8 mouse cellular contexts compared by ENCODE assay signal in genomic region chr11:101070189-101070527, GRCm38 (mm10). TPM values are rescaled to one million over a fixed set of nuclear protein-coding genes. Genes with fewer than 3 reads are reported as not detected.
DNase-seq lines count a peak whose midpoint lies in the region; ATAC-seq and TF ChIP-seq lines count a peak whose summit lies in the region.

No protein-coding gene starts in this region.

- no peaks in the 10 kb centered on the region for H3K9me3 ChIP-seq in heart, postnatal 0 days (replicated peaks; ENCODE audit: control insufficient read depth, low read length)
- H3K9me3 ChIP-seq in hindbrain, embryonic 14.5 days (ENCODE audit: control insufficient read depth, low read length): no peaks in the 10 kb centered on the region
- H3K9me3 ChIP-seq in midbrain, embryonic 12.5 days: no peaks in the 10 kb centered on the region

- TF ChIP-seq EP300 in heart, postnatal 0 days (IDR thresholded peaks at IDR 0.05; ENCODE audit: low read depth): no peak

- H3K36me3 ChIP-seq in heart, postnatal 0 days (replicated peaks; ENCODE audit: control insufficient read depth, insufficient read depth, low read length): no peaks in the 10 kb centered on the region
- no peaks in the 10 kb centered on the region for H3K36me3 ChIP-seq in hindbrain, embryonic 14.5 days (replicated peaks; ENCODE audit: control insufficient read depth, insufficient read depth)
- no peaks in the 10 kb centered on the region for H3K36me3 ChIP-seq in midbrain, embryonic 12.5 days

- ATAC-seq in heart, postnatal 0 days (ENCODE audit: insufficient read depth, low read depth): peak; percentile 47
- peak; percentile 61; the same call in 1 of the 2 replicates for ATAC-seq in hindbrain, embryonic 14.5 days (ENCODE audit: low FRiP score)
- peak; percentile 65 for ATAC-seq in midbrain, embryonic 12.5 days (ENCODE audit: low FRiP score, low read depth)
- no peak; the same call in 1 of the 2 replicates for ATAC-seq in megakaryocyte progenitor cell, adult 5-6 weeks (replicated peaks; ENCODE audit: poor library complexity)

- intact Hi-C loops in left cerebral cortex, postnatal 4 days (cut with DNase I): no loop called here

- no peak for TF ChIP-seq CTCF in heart, postnatal 0 days (IDR thresholded peaks at IDR 0.05; ENCODE audit: low read depth)
- 0 out of 2 replicates have a peak, but pooled peaks have one; percentile 4 for TF ChIP-seq CTCF in bone marrow, adult 2 months (IDR thresholded peaks at IDR 0.05; ENCODE audit: control insufficient read depth, insufficient read depth, low read length)

- DNase-seq in heart, postnatal 0 days (ENCODE audit: low spot score): no peak
- no peak for DNase-seq in heart, adult 9 months (ENCODE audit: low spot score in 2 of 2)
- no peak for DNase-seq in hindbrain, embryonic 14.5 days (ENCODE audit: low spot score)
- DNase-seq in embryo, embryonic 9.5 days (ENCODE audit: extremely low spot score): no peak
- DNase-seq in left cerebral cortex, postnatal 4 days: no peak

- H3K9ac ChIP-seq in heart, postnatal 0 days (replicated peaks; ENCODE audit: low read depth, low read length): peak overlapping the region; percentile 65
- H3K9ac ChIP-seq in hindbrain, embryonic 14.5 days: peak overlapping the region; percentile 85
- H3K9ac ChIP-seq in midbrain, embryonic 12.5 days (replicated peaks): peak overlapping the region; percentile 80

- no peaks in the 10 kb centered on the region for H3K27me3 ChIP-seq in heart, postnatal 0 days (ENCODE audit: control insufficient read depth, insufficient read depth, low read length)
- H3K27me3 ChIP-seq in hindbrain, embryonic 14.5 days (ENCODE audit: control insufficient read depth, insufficient read depth, low read length): no peaks in the 10 kb centered on the region
- peaks cover 28% of the 10 kb centered on the region for H3K27me3 ChIP-seq in midbrain, embryonic 12.5 days

- TF ChIP-seq POLR2A in bone marrow, adult 2 months (IDR thresholded peaks at IDR 0.05; ENCODE audit: borderline replicate concordance, control insufficient read depth, low read depth, low read length): peak; percentile 12; the same call in 1 of the 2 replicates

- H3K4me2 ChIP-seq in heart, postnatal 0 days (ENCODE audit: low read depth, low read length): peak overlapping the region; percentile 99
- peak overlapping the region; percentile 88 for H3K4me2 ChIP-seq in hindbrain, embryonic 14.5 days (replicated peaks)
- peak overlapping the region; percentile 99 for H3K4me2 ChIP-seq in midbrain, embryonic 12.5 days (replicated peaks)

- under 1% methylated on average over 28 of the region's 36 CpGs for WGBS in heart, postnatal 0 days
- under 1% methylated on average over 36 of the region's 36 CpGs for WGBS in bone marrow, adult 2 months
- WGBS in hindbrain, embryonic 14.5 days: under 1% methylated on average over 36 of the region's 36 CpGs
- WGBS in midbrain, embryonic 12.5 days: under 1% methylated on average over 36 of the region's 36 CpGs

- H3K4me3 ChIP-seq in heart, postnatal 0 days (ENCODE audit: low read depth, low read length): peak overlapping the region; percentile 69
- peak overlapping the region; percentile 92 for H3K4me3 ChIP-seq in bone marrow, adult 2 months (replicated peaks; ENCODE audit: control insufficient read depth, low read depth, low read length)
- H3K4me3 ChIP-seq in hindbrain, embryonic 14.5 days (replicated peaks; ENCODE audit: low read length): peak overlapping the region; percentile 74
- peak overlapping the region; percentile 85 for H3K4me3 ChIP-seq in midbrain, embryonic 12.5 days

- H3K27ac ChIP-seq in heart, postnatal 0 days (ENCODE audit: low read depth): peak overlapping the region; percentile 54
- peak overlapping the region; percentile 65; the same call in 1 of the 2 replicates for H3K27ac ChIP-seq in bone marrow, adult 2 months (ENCODE audit: control insufficient read depth, insufficient read depth, low read depth, low read length, poor library complexity)
- H3K27ac ChIP-seq in hindbrain, embryonic 14.5 days: peak overlapping the region; percentile 72
- 0 out of 2 replicates have a peak overlapping the region, but pooled peaks have one; percentile 20 for H3K27ac ChIP-seq in midbrain, embryonic 12.5 days (replicated peaks)

- H3K4me1 ChIP-seq in heart, postnatal 0 days (ENCODE audit: control insufficient read depth, insufficient read depth): peaks cover 9% of the 10 kb centered on the region
- no peaks in the 10 kb centered on the region for H3K4me1 ChIP-seq in bone marrow, adult 2 months (ENCODE audit: control insufficient read depth, insufficient read depth, low read length)
- H3K4me1 ChIP-seq in hindbrain, embryonic 14.5 days (replicated peaks; ENCODE audit: control insufficient read depth, insufficient read depth, low read length): peaks cover 15% of the 10 kb centered on the region
- H3K4me1 ChIP-seq in midbrain, embryonic 12.5 days: peaks cover 18% of the 10 kb centered on the region

RNA-seq across cellular contexts. Expression of gene Naglu, which starts 0.3 kb away (rescaled TPM):
- 15.8 and 20.2 TPM in 2 replicates for total RNA-seq in heart, postnatal 0 days (2014; rRNA removed; ENCODE audit: low replicate concordance)
- 10.3 and 12.0 TPM in 2 replicates for polyA plus RNA-seq in heart, postnatal 0 days (2015; fragmentation: Nextera tagmentation; extraction: Ambion mirVana)
- polyA plus RNA-seq in bone marrow, adult 2 months (2011; ENCODE audit: insufficient read depth, insufficient read length, low replicate concordance, missing spikeins): 3.4 and 5.6 TPM in 2 replicates
- polyA plus RNA-seq in hindbrain, embryonic 14.5 days (2014; fragmentation: Nextera tagmentation; extraction: Ambion mirVana): 10.2 and 11.3 TPM in 2 replicates
- polyA plus RNA-seq in midbrain, embryonic 12.5 days (2016; fragmentation: Nextera tagmentation; extraction: Ambion mirVana): 10.9 and 11.1 TPM in 2 replicates
- 1 to 10 TPM; 8.3 to 9.6 TPM for total RNA-seq in left cerebral cortex, postnatal 4 days (2021)
- 6.0 and 8.4 TPM in 2 replicates for total RNA-seq in megakaryocyte progenitor cell, adult 5-6 weeks (2015)
- 9.9 and 12.0 TPM in 2 replicates for total RNA-seq in megakaryocyte progenitor cell, adult 5-6 weeks (2017)

RNA-seq across cellular contexts. Expression of gene Hsd17b1, which starts 8.1 kb away (rescaled TPM):
- total RNA-seq in heart, postnatal 0 days (2014; rRNA removed; ENCODE audit: low replicate concordance): not detected in 2 replicates
- 0.08 TPM in 1 of 2 replicates, not detected in the other for polyA plus RNA-seq in heart, postnatal 0 days (2015; fragmentation: Nextera tagmentation; extraction: Ambion mirVana)
- 0.97 and 2.3 TPM in 2 replicates for polyA plus RNA-seq in bone marrow, adult 2 months (2011; ENCODE audit: insufficient read depth, insufficient read length, low replicate concordance, missing spikeins)
- polyA plus RNA-seq in hindbrain, embryonic 14.5 days (2014; fragmentation: Nextera tagmentation; extraction: Ambion mirVana): 0.31 TPM in 1 of 2 replicates, not detected in the other
- 0.22 and 0.31 TPM in 2 replicates for polyA plus RNA-seq in midbrain, embryonic 12.5 days (2016; fragmentation: Nextera tagmentation; extraction: Ambion mirVana)
- total RNA-seq in left cerebral cortex, postnatal 4 days (2021): under 1 TPM; 0.52 to 0.76 TPM
- total RNA-seq in megakaryocyte progenitor cell, adult 5-6 weeks (2015): 6.0 and 9.8 TPM in 2 replicates
- 3.2 and 5.2 TPM in 2 replicates for total RNA-seq in megakaryocyte progenitor cell, adult 5-6 weeks (2017)

RNA-seq across cellular contexts. Expression of gene Coasy, which starts 12.2 kb away (rescaled TPM):
- 44.6 and 64.1 TPM in 2 replicates for total RNA-seq in heart, postnatal 0 days (2014; rRNA removed; ENCODE audit: low replicate concordance)
- 26.8 and 26.9 TPM in 2 replicates for polyA plus RNA-seq in heart, postnatal 0 days (2015; fragmentation: Nextera tagmentation; extraction: Ambion mirVana)
- 11.2 and 25.5 TPM in 2 replicates for polyA plus RNA-seq in bone marrow, adult 2 months (2011; ENCODE audit: insufficient read depth, insufficient read length, low replicate concordance, missing spikeins)
- 37.2 and 45.3 TPM in 2 replicates for polyA plus RNA-seq in hindbrain, embryonic 14.5 days (2014; fragmentation: Nextera tagmentation; extraction: Ambion mirVana)
- polyA plus RNA-seq in midbrain, embryonic 12.5 days (2016; fragmentation: Nextera tagmentation; extraction: Ambion mirVana): 51.7 and 53.9 TPM in 2 replicates
- 10 to 100 TPM; 28.3 to 32.0 TPM for total RNA-seq in left cerebral cortex, postnatal 4 days (2021)
- 19.8 and 28.1 TPM in 2 replicates for total RNA-seq in megakaryocyte progenitor cell, adult 5-6 weeks (2015)
- total RNA-seq in megakaryocyte progenitor cell, adult 5-6 weeks (2017): 28.0 and 31.7 TPM in 2 replicates

RNA-seq across cellular contexts. Expression of gene Mlx, which starts 16.9 kb away (rescaled TPM):
- total RNA-seq in heart, postnatal 0 days (2014; rRNA removed; ENCODE audit: low replicate concordance): 21.8 and 46.6 TPM in 2 replicates
- polyA plus RNA-seq in heart, postnatal 0 days (2015; fragmentation: Nextera tagmentation; extraction: Ambion mirVana): 26.7 and 29.0 TPM in 2 replicates
- 15.3 and 23.6 TPM in 2 replicates for polyA plus RNA-seq in bone marrow, adult 2 months (2011; ENCODE audit: insufficient read depth, insufficient read length, low replicate concordance, missing spikeins)
- polyA plus RNA-seq in hindbrain, embryonic 14.5 days (2014; fragmentation: Nextera tagmentation; extraction: Ambion mirVana): 84.0 and 86.6 TPM in 2 replicates
- 49.2 and 60.5 TPM in 2 replicates for polyA plus RNA-seq in midbrain, embryonic 12.5 days (2016; fragmentation: Nextera tagmentation; extraction: Ambion mirVana)
- 10 to 100 TPM; 39.0 to 47.3 TPM for total RNA-seq in left cerebral cortex, postnatal 4 days (2021)
- 76.4 and 83.6 TPM in 2 replicates for total RNA-seq in megakaryocyte progenitor cell, adult 5-6 weeks (2015)
- 84.7 and 90.0 TPM in 2 replicates for total RNA-seq in megakaryocyte progenitor cell, adult 5-6 weeks (2017)

RNA-seq across cellular contexts. Expression of gene Psmc3ip, which starts 25.1 kb away (rescaled TPM):
- total RNA-seq in heart, postnatal 0 days (2014; rRNA removed; ENCODE audit: low replicate concordance): 1.2 and 7.3 TPM in 2 replicates
- 10.3 and 12.0 TPM in 2 replicates for polyA plus RNA-seq in heart, postnatal 0 days (2015; fragmentation: Nextera tagmentation; extraction: Ambion mirVana)
- 12.6 and 14.3 TPM in 2 replicates for polyA plus RNA-seq in bone marrow, adult 2 months (2011; ENCODE audit: insufficient read depth, insufficient read length, low replicate concordance, missing spikeins)
- 16.4 and 20.7 TPM in 2 replicates for polyA plus RNA-seq in hindbrain, embryonic 14.5 days (2014; fragmentation: Nextera tagmentation; extraction: Ambion mirVana)
- polyA plus RNA-seq in midbrain, embryonic 12.5 days (2016; fragmentation: Nextera tagmentation; extraction: Ambion mirVana): 41.7 and 42.4 TPM in 2 replicates
- total RNA-seq in left cerebral cortex, postnatal 4 days (2021): 1 to 10 TPM; 7.7 to 9.1 TPM
- total RNA-seq in megakaryocyte progenitor cell, adult 5-6 weeks (2015): 32.7 and 40.2 TPM in 2 replicates
- total RNA-seq in megakaryocyte progenitor cell, adult 5-6 weeks (2017): 58.6 and 67.8 TPM in 2 replicates

Comparison
In these comparisons a context has a peak if more than half of its experiments do, and no peak if none do; other contexts are left out.
1. H3K27ac ChIP-seq: peak in every context shown above with its lines; median percentile 72 in hindbrain, embryonic 14.5 days; 65 in bone marrow, adult 2 months; 54 in heart, postnatal 0 days; 20 in midbrain, embryonic 12.5 days.